Comparison of ENCODE assay signal across 7 mouse cellular contexts in genomic region chr13:37993376-37993703, GRCm38 (mm10). TPM values are rescaled to one million over a fixed set of nuclear protein-coding genes. Genes with fewer than 3 reads are reported as not detected.
DNase-seq lines count a peak whose midpoint lies in the region; ATAC-seq and TF ChIP-seq lines count a peak whose summit lies in the region.

No protein-coding gene starts in this region.

- H3K36me3 ChIP-seq in lung, postnatal 0 days (ENCODE audit: insufficient read depth, low read length), result peaks cover 11% of the 10 kb centered on the region; the same call in 1 of the 2 replicates
- peaks cover 35% of the 10 kb centered on the region for H3K36me3 ChIP-seq in limb, embryonic 10.5 days
- H3K36me3 ChIP-seq in stomach, embryonic 14.5 days (ENCODE audit: control insufficient read depth, insufficient read depth, low read length), result peaks cover 24% of the 10 kb centered on the region

- no peak for TF ChIP-seq CTCF in lung, postnatal 0 days (IDR thresholded peaks at IDR 0.05)
- TF ChIP-seq CTCF in embryonic fibroblast, embryonic 13.5 days (IDR thresholded peaks at IDR 0.05; ENCODE audit: borderline replicate concordance, insufficient read depth, low read length), result no peak

- H3K9me3 ChIP-seq in lung, postnatal 0 days (ENCODE audit: low read length), result no peaks in the 10 kb centered on the region
- no peaks in the 10 kb centered on the region for H3K9me3 ChIP-seq in limb, embryonic 10.5 days (replicated peaks)
- no peaks in the 10 kb centered on the region for H3K9me3 ChIP-seq in stomach, embryonic 14.5 days (ENCODE audit: control insufficient read depth, low read depth, low read length)

- peak overlapping the region; percentile 66 for H3K4me2 ChIP-seq in lung, postnatal 0 days (replicated peaks; ENCODE audit: low read depth, low read length)
- H3K4me2 ChIP-seq in stomach, embryonic 14.5 days (replicated peaks; ENCODE audit: low read depth, low read length), result peak overlapping the region; percentile 90

- H3K4me1 ChIP-seq in lung, postnatal 0 days (ENCODE audit: insufficient read depth, low read depth, low read length), result no peaks in the 10 kb centered on the region; the same call in 1 of the 2 replicates
- H3K4me1 ChIP-seq in embryonic fibroblast, embryonic 13.5 days (ENCODE audit: control insufficient read depth, insufficient read depth, low read length), result no peaks in the 10 kb centered on the region
- H3K4me1 ChIP-seq in limb, embryonic 10.5 days, result peaks cover 15% of the 10 kb centered on the region
- H3K4me1 ChIP-seq in stomach, embryonic 14.5 days (ENCODE audit: control insufficient read depth, insufficient read depth, low read length), result peaks cover 9% of the 10 kb centered on the region; the same call in 1 of the 2 replicates

- 0 out of 2 replicates have a peak, but pooled peaks have one; percentile 16 for TF ChIP-seq POLR2A in embryonic fibroblast, embryonic 13.5 days (IDR thresholded peaks at IDR 0.05; ENCODE audit: low read depth, low read length)

- peak overlapping the region; percentile 97 for H3K4me3 ChIP-seq in lung, postnatal 0 days (ENCODE audit: low read depth, low read length)
- H3K4me3 ChIP-seq in embryonic fibroblast, embryonic 13.5 days (ENCODE audit: insufficient read depth, low read length), result peak overlapping the region; percentile 90
- peak overlapping the region; percentile 94 for H3K4me3 ChIP-seq in limb, embryonic 10.5 days
- peak overlapping the region; percentile 92 for H3K4me3 ChIP-seq in stomach, embryonic 14.5 days (ENCODE audit: low read depth, low read length)

- no peaks in the 10 kb centered on the region for H3K27me3 ChIP-seq in lung, postnatal 0 days (replicated peaks; ENCODE audit: insufficient read depth, low read length)
- no peaks in the 10 kb centered on the region for H3K27me3 ChIP-seq in limb, embryonic 10.5 days (ENCODE audit: low read depth, poor library complexity, severe bottlenecking)
- no peaks in the 10 kb centered on the region for H3K27me3 ChIP-seq in stomach, embryonic 14.5 days (ENCODE audit: control insufficient read depth, insufficient read depth, low read length)

- peak; percentile 46 for DNase-seq in lung, postnatal 0 days (ENCODE audit: low spot score)
- no peak for DNase-seq in lung, postnatal 14 days
- DNase-seq in limb, embryonic 10.5 days (ENCODE audit: low spot score), result no peak
- DNase-seq in gastrocnemius, postnatal 4 days (ENCODE audit: low spot score in 2 of 2), result no peak
- DNase-seq in layer of hippocampus, adult 8-10 months (ENCODE audit: low spot score in 2 of 2), result no peak

- H3K27ac ChIP-seq in lung, postnatal 0 days (ENCODE audit: low read length), result peak overlapping the region; percentile 97
- peak overlapping the region; percentile 77 for H3K27ac ChIP-seq in embryonic fibroblast, embryonic 13.5 days (ENCODE audit: insufficient read depth, low read length)
- H3K27ac ChIP-seq in limb, embryonic 10.5 days, result peak overlapping the region; percentile 98
- H3K27ac ChIP-seq in stomach, embryonic 14.5 days (ENCODE audit: low read length), result peak overlapping the region; percentile 94

- under 1% methylated on average over 17 of the region's 17 CpGs for WGBS in lung, postnatal 0 days
- under 1% methylated on average over 17 of the region's 17 CpGs for WGBS in limb, embryonic 10.5 days
- WGBS in stomach, embryonic 14.5 days, result under 1% methylated on average over 17 of the region's 17 CpGs

- no peak for TF ChIP-seq EP300 in lung, postnatal 0 days (IDR thresholded peaks at IDR 0.05)

- H3K9ac ChIP-seq in lung, postnatal 0 days (replicated peaks; ENCODE audit: low read depth), result peak overlapping the region; percentile 94
- peak overlapping the region; percentile 97 for H3K9ac ChIP-seq in stomach, embryonic 14.5 days (replicated peaks; ENCODE audit: low read depth, low read length)

- ATAC-seq in lung, postnatal 0 days, result no peak
- no peak for ATAC-seq in stomach, embryonic 14.5 days (ENCODE audit: insufficient number of reproducible peaks, insufficient read depth, low FRiP score, low read depth)

RNA-seq across cellular contexts. Expression of gene Ssr1, which starts 0.7 kb away (rescaled TPM):
- 95.5 and 96.2 TPM in 2 replicates for polyA plus RNA-seq in lung, postnatal 0 days (2015; fragmentation: Nextera tagmentation; extraction: Ambion mirVana)
- polyA plus RNA-seq in embryonic fibroblast, embryonic 13.5 days (2011; ENCODE audit: insufficient read length, low read depth, missing spikeins), result 280 and 311 TPM in 2 replicates
- polyA plus RNA-seq in limb, embryonic 10.5 days (2016; fragmentation: Nextera tagmentation; extraction: Ambion mirVana), result 103 and 114 TPM in 2 replicates
- polyA plus RNA-seq in stomach, embryonic 14.5 days (2014; fragmentation: Nextera tagmentation; extraction: Ambion mirVana), result 98.5 and 115 TPM in 2 replicates
- total RNA-seq in gastrocnemius, postnatal 4 days (2021), result 100 to 1,000 TPM in 1 of 2 experiments, 10 to 100 TPM in 1; 98.4 to 104 TPM
- total RNA-seq in layer of hippocampus, adult 8-10 months (2022), result 100 to 1,000 TPM in 1 of 4 experiments, 10 to 100 TPM in 3; 92.0 to 103 (median 98.7) TPM

RNA-seq across cellular contexts. Expression of gene Riok1, which starts 43.5 kb away (rescaled TPM):
- 29.5 and 33.9 TPM in 2 replicates for polyA plus RNA-seq in lung, postnatal 0 days (2015; fragmentation: Nextera tagmentation; extraction: Ambion mirVana)
- 48.6 and 56.8 TPM in 2 replicates for polyA plus RNA-seq in embryonic fibroblast, embryonic 13.5 days (2011; ENCODE audit: insufficient read length, low read depth, missing spikeins)
- polyA plus RNA-seq in limb, embryonic 10.5 days (2016; fragmentation: Nextera tagmentation; extraction: Ambion mirVana), result 52.7 and 60.0 TPM in 2 replicates
- 53.5 and 55.4 TPM in 2 replicates for polyA plus RNA-seq in stomach, embryonic 14.5 days (2014; fragmentation: Nextera tagmentation; extraction: Ambion mirVana)
- 10 to 100 TPM; 22.5 to 27.0 TPM for total RNA-seq in gastrocnemius, postnatal 4 days (2021)
- 10 to 100 TPM; 28.6 to 33.0 (median 30.6) TPM for total RNA-seq in layer of hippocampus, adult 8-10 months (2022)

RNA-seq across cellular contexts. Expression of gene Cage1, which starts 43.5 kb away (rescaled TPM):
- polyA plus RNA-seq in lung, postnatal 0 days (2015; fragmentation: Nextera tagmentation; extraction: Ambion mirVana), result 1.5 and 1.8 TPM in 2 replicates
- polyA plus RNA-seq in embryonic fibroblast, embryonic 13.5 days (2011; ENCODE audit: insufficient read length, low read depth, missing spikeins), result 1.1 and 1.4 TPM in 2 replicates
- polyA plus RNA-seq in limb, embryonic 10.5 days (2016; fragmentation: Nextera tagmentation; extraction: Ambion mirVana), result 0.78 and 0.96 TPM in 2 replicates
- polyA plus RNA-seq in stomach, embryonic 14.5 days (2014; fragmentation: Nextera tagmentation; extraction: Ambion mirVana), result 1.1 and 1.5 TPM in 2 replicates
- 1 to 10 TPM; 1.5 to 2.3 TPM for total RNA-seq in gastrocnemius, postnatal 4 days (2021)
- total RNA-seq in layer of hippocampus, adult 8-10 months (2022), result 1 to 10 TPM; 4.5 to 8.5 (median 6.7) TPM
